Mouse (Mus musculus): Measurements from ENCODE around the gene Map3k7. TPM values are rescaled to one million over a fixed set of nuclear protein-coding genes. Genes with fewer than 3 reads are reported as not detected.

Map3k7 gene
- polyA plus RNA-seq, 1 experiment from 2014 or later = 11.7 TPM

DNA sequence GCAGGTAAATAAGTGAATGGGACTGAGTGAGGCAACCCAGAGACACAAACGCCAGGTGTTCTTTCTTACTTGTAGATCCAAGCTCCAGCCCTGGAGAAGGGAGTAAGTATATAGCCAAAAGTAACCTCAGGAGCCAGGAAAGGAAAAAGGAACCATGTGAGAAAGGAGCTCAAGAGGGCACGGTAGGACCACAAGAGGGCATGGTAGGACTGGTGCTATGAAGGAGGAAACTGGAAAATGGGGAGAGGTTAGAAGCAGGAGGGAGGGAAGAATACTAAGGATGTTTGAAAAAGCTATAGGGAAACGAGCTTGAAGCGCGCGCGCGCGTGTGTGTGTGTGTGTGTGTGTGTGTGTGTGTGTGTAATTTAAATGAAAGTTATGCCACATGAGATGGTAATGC, 63.2 kb downstream of the Map3k7 start:
- DNase-seq = no peak

DNA sequence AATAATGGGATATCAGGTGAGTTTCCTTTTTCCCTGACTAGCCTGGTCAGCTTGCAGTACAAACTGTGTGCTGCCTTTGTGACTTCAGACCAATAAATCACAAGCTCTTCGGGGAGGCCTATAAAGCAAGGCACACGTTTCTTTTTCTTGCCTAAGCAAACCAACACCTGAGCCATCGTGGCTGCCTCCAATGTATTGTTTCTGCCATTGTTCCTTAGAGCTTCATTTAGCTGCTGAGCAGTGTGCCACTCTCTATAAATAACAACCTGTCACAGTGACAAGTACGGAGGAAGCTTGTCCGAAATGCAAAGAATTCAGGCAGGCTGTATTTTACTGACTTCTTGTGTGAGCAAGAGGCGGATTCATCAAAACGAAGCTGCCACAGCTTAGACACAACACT, 73.4 kb downstream of the Map3k7 start:
- Histone ChIP-seq H3K27ac (no peak overlapping the region), H3K27me3 (no peaks in the 10 kb centered on the region), H3K9me3 (replicated peaks) (no peaks in the 10 kb centered on the region), H3K9ac (no peak overlapping the region), H3K36me3 (no peaks in the 10 kb centered on the region), H3K4me2 (no peak overlapping the region), H3K4me1 (replicated peaks) (no peaks in the 10 kb centered on the region), H3K4me3 (replicated peaks) (no peak overlapping the region)
- DNase-seq = no peak
- 59% methylated on average over 7 of the region's 7 CpGs for WGBS (ENCODE audit: insufficient replicate concordance)
- ATAC-seq (ENCODE audit: low read depth) = no peak

More for the DNA sequence above, 63.2 kb downstream of the Map3k7 start:
- H3K36me3 ChIP-seq = peaks cover 13% of the 10 kb centered on the region
- H3K4me1 ChIP-seq (replicated peaks) = no peaks in the 10 kb centered on the region
- no peak for ATAC-seq (ENCODE audit: low read depth)
- H3K9ac ChIP-seq = no peak overlapping the region
- H3K4me3 ChIP-seq (replicated peaks) = no peak overlapping the region
- H3K27me3 ChIP-seq = no peaks in the 10 kb centered on the region
- WGBS (ENCODE audit: insufficient replicate concordance) = 87% methylated on average over 9 of the region's 9 CpGs
- H3K27ac ChIP-seq = no peak overlapping the region
- H3K4me2 ChIP-seq = no peak overlapping the region
- no peaks in the 10 kb centered on the region for H3K9me3 ChIP-seq (replicated peaks)

DNA sequence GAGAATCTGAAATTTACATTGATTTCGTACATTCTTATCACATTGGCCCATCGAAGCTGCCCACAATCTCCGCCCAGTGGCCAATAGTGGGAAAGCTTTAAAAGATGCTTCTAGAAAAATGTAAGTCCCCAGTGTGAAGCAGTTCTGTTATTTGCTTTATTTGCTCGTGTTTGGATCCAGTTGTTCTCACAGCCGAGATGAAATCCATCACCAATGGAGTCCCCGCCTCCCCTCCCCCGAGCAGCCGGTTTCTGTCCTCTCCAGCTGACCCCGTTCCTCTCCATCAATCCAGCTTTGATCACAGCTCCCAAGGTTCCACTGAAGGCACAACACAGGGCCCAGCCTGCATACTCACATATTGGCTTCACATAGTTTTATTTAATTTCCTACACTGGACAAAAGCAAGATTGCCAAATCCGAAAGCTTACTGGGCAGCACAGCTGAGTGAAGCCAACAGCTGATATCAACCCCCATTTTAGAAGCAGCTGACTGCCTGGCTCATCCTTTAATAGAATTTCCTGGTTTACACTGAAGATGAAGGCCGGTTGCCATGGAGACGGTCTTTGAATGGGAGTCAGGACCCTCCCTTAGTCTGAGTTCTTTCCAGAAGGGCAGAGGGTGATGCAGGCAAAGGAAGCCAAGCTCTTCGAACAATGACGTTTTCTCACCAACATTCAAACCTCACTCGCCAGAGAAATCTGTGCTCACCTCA, 78.0 kb downstream of the Map3k7 start:
- Histone ChIP-seq H3K36me3 (no peaks in the 10 kb centered on the region), H3K9ac (no peak overlapping the region), H3K4me2 (no peak overlapping the region), H3K4me1 (replicated peaks) (no peaks in the 10 kb centered on the region), H3K27ac (no peak overlapping the region), H3K9me3 (replicated peaks) (no peaks in the 10 kb centered on the region), H3K4me3 (replicated peaks) (no peak overlapping the region), H3K27me3 (no peaks in the 10 kb centered on the region)
- ATAC-seq (ENCODE audit: low read depth) (no peak), DNase-seq (no peak)
- 63% methylated on average over 15 of the region's 15 CpGs for WGBS (ENCODE audit: insufficient replicate concordance)

DNA sequence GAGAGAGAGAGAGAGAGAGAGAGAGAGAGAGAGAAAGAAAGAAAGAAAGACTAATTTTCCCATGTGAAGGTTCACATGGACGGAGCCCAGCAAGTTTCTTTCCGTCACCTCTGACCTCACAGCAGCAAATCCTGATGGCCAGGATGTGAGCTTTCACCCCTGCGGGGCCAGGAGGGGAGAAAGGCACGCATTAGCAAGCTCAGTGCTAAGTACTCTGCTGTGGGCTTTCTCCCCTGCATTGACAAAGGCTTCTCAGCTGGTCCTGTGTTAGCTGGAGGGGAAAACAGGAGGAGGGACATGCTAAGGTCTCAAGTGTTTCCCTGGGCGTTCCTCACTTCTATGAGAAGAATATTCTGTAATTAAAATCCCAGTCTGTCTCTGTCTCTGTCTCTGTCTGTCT, 81.3 kb downstream of the Map3k7 start:
- Histone ChIP-seq H3K4me1 (replicated peaks) (no peaks in the 10 kb centered on the region), H3K36me3 (no peaks in the 10 kb centered on the region), H3K4me3 (replicated peaks) (no peak overlapping the region), H3K9me3 (replicated peaks) (no peaks in the 10 kb centered on the region), H3K27me3 (no peaks in the 10 kb centered on the region), H3K9ac (no peak overlapping the region), H3K4me2 (no peak overlapping the region), H3K27ac (no peak overlapping the region)
- ATAC-seq (ENCODE audit: low read depth) (no peak), DNase-seq (no peak)
- 38% methylated on average over 5 of the region's 5 CpGs for WGBS (ENCODE audit: insufficient replicate concordance)

DNA sequence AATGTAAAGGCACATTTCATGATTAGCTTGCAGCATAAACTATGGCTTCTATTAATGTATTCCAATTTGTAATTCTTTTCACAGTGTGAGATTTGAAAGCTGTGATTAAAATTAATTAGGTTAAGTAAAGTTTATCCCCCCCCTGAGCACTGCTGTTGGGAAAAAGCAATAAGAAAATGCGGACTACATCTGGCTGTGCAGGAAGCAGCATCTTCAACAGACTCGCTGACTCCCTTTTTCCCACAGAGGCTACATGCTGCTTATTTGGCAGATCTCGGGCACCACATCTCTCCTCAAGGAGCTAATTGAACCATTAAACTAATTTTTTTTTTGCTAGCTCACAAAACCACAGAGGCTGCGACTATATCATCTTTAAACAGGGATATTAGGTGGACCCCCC, 85.9 kb downstream of the Map3k7 start:
- no peak overlapping the region for H3K27ac ChIP-seq
- no peaks in the 10 kb centered on the region for H3K27me3 ChIP-seq
- no peak overlapping the region for H3K4me2 ChIP-seq
- H3K9me3 ChIP-seq (replicated peaks) = no peaks in the 10 kb centered on the region
- no peak overlapping the region for H3K4me3 ChIP-seq (replicated peaks)
- H3K9ac ChIP-seq = no peak overlapping the region
- WGBS (ENCODE audit: insufficient replicate concordance) = 52% methylated on average over 4 of the region's 4 CpGs
- no peak for DNase-seq
- ATAC-seq (ENCODE audit: low read depth) = no peak
- no peaks in the 10 kb centered on the region for H3K4me1 ChIP-seq (replicated peaks)
- H3K36me3 ChIP-seq = no peaks in the 10 kb centered on the region

DNA sequence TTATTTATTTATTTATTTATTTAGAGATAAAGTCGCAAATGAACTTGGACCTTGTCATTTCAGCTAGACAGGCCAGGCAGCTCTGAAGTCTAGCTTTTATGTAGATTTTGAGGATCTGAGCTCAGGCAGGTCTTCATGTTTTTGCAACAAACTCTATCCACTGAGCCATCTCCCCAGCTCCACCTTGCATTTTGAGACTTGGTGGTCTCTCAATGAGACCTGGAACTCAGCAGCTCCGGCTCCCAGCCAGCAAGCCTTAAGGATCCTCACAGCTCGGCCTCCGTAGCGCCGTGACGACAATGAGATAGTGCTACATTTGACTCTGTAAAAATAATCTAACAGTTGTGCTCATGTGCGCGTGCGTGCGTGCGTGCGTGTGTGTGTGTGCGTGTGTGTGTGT, 89.3 kb downstream of the Map3k7 start:
- ATAC-seq (ENCODE audit: low read depth) (no peak), DNase-seq (no peak)
- H3K36me3 ChIP-seq = no peaks in the 10 kb centered on the region
- H3K4me2 ChIP-seq = no peak overlapping the region
- H3K4me1 ChIP-seq (replicated peaks) = peaks cover 5% of the 10 kb centered on the region
- H3K4me3 ChIP-seq (replicated peaks) = no peak overlapping the region
- no peaks in the 10 kb centered on the region for H3K9me3 ChIP-seq (replicated peaks)
- H3K27ac ChIP-seq = no peak overlapping the region
- H3K9ac ChIP-seq = no peak overlapping the region
- no peaks in the 10 kb centered on the region for H3K27me3 ChIP-seq
- 82% methylated on average over 14 of the region's 14 CpGs for WGBS (ENCODE audit: insufficient replicate concordance)

DNA sequence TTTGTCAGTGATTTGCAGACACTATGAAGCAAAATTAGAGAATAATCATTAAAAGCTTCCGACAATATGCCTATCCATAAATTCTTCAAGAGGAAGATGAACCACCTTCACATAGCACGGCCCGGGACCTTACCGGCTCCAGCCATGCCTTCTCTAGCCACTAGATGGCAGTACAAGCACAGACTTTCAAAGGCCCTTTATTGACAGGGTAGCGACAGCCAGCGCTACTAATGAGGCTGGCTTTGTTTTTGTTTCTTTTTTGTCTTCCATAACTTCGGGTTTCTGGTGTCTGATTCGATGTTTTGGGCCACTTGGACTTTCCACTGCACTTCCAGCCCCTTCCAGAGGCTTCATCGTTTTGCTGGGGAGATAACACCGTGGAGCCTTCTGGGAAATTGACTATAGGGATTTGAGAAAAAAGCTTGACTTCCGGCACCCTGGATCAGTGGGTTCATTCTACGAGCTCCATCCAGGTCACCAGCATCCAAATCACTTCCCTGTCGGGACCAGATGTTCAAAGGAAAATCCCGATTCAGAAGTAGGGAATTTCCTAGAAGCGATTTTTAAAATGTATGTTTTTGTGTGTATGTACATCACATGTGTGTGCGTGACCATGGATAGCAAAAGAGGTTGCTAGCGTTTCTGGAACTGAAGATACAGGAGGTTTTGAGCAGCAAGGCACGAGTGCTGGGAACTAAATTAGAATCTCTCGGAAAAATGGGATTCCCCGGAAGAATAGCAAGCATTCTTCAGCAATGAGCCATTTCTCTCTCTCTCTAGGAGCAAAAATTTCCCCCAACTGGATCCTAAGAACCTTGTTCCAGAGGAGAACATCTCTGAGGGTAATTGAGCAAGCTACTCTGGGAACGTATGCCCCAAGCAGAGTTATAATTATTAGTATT, 91.5 kb downstream of the Map3k7 start:
- Histone ChIP-seq H3K27me3 (no peaks in the 10 kb centered on the region), H3K4me2 (peak overlapping the region; percentile 63), H3K27ac (no peak overlapping the region), H3K4me3 (replicated peaks) (peak overlapping the region; percentile 44), H3K9ac (peak overlapping the region; percentile 55), H3K36me3 (no peaks in the 10 kb centered on the region), H3K4me1 (replicated peaks) (peaks cover 5% of the 10 kb centered on the region), H3K9me3 (replicated peaks) (no peaks in the 10 kb centered on the region)
- ATAC-seq (ENCODE audit: low read depth) = peak; percentile 67; the same call in 1 of the 2 replicates
- WGBS (ENCODE audit: insufficient replicate concordance) = 19% methylated on average over 21 of the region's 21 CpGs
- DNase-seq = peak; percentile 50

DNA sequence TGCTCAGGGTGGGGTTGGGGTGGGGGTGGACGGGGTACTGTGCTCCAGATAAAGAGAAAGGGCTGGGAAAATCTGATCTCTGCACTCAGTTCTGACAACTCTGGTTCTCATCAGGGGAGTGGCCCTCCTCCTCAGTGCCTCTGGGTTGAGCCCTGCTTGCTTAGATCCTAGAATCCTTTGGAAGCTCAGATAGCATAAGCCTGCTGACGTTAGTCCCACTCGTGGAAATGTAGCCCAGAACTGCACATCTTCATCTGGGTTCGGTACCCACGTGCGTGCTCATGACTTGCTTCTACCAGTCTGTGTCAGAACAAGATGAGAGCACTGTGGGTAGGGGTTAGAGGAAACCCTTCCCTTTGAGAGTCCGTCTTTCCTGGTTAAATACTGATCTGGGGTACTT, 92.5 kb downstream of the Map3k7 start:
- Histone ChIP-seq H3K9me3 (replicated peaks) (no peaks in the 10 kb centered on the region), H3K27ac (no peak overlapping the region), H3K4me2 (no peak overlapping the region), H3K36me3 (no peaks in the 10 kb centered on the region), H3K27me3 (no peaks in the 10 kb centered on the region), H3K4me1 (replicated peaks) (peaks cover 5% of the 10 kb centered on the region), H3K4me3 (replicated peaks) (no peak overlapping the region), H3K9ac (no peak overlapping the region)
- 65% methylated on average over 7 of the region's 7 CpGs for WGBS (ENCODE audit: insufficient replicate concordance)
- ATAC-seq (ENCODE audit: low read depth) (no peak), DNase-seq (no peak)

DNA sequence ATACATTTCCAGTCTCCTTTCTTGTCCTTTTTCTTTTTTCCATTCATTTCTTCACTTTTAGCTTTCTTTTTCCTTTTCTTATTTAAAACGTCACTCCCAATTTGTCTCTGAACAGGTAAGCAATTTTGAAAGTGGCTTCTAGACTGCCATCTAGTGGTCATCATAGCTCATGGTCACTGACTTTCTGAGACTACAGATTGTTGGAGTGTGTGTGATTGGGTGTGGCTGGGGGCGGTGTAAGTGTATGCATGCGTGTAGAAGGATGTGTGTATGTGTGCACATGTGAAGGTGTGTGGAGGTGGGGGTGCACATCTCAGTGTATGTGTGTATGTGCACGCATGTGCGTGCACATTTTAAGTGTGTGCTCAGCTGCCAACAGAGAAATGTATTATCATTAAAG, 93.2 kb downstream of the Map3k7 start:
- Histone ChIP-seq H3K9ac (no peak overlapping the region), H3K4me1 (replicated peaks) (peaks cover 5% of the 10 kb centered on the region), H3K9me3 (replicated peaks) (no peaks in the 10 kb centered on the region), H3K4me3 (replicated peaks) (no peak overlapping the region), H3K4me2 (no peak overlapping the region), H3K36me3 (no peaks in the 10 kb centered on the region), H3K27ac (no peak overlapping the region), H3K27me3 (no peaks in the 10 kb centered on the region)
- ATAC-seq (ENCODE audit: low read depth) = no peak
- WGBS (ENCODE audit: insufficient replicate concordance) = 34% methylated on average over 5 of the region's 5 CpGs
- no peak for DNase-seq

DNA sequence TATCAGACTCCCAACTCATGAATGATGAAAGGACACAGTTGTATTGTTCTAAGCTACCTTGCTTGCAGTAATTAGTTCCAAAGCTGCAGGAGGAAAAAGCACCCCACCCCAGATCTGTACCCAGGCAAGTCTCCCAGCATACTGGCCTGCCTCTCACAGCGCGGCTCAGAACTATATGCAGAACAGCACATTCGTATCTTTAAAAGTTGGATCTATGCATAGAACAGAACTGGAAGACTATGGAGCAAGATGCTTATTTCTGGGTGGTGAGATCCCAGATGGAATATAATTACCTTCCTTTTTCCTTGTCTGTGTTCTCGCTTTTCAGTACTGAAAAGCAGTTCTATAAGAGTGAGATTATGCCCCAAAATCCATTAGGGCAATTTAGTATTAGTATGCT, 96.8 kb downstream of the Map3k7 start:
- H3K27me3 ChIP-seq = no peaks in the 10 kb centered on the region
- peaks cover under 1% of the 10 kb centered on the region; the same call in 1 of the 2 replicates for H3K4me1 ChIP-seq (replicated peaks)
- no peak for ATAC-seq (ENCODE audit: low read depth)
- H3K9ac ChIP-seq = no peak overlapping the region
- H3K4me3 ChIP-seq (replicated peaks) = no peak overlapping the region
- no peaks in the 10 kb centered on the region for H3K9me3 ChIP-seq (replicated peaks)
- no peak for DNase-seq
- WGBS (ENCODE audit: insufficient replicate concordance) = 78% methylated on average over 4 of the region's 4 CpGs
- no peak overlapping the region for H3K27ac ChIP-seq
- no peak overlapping the region for H3K4me2 ChIP-seq
- H3K36me3 ChIP-seq = no peaks in the 10 kb centered on the region

DNA sequence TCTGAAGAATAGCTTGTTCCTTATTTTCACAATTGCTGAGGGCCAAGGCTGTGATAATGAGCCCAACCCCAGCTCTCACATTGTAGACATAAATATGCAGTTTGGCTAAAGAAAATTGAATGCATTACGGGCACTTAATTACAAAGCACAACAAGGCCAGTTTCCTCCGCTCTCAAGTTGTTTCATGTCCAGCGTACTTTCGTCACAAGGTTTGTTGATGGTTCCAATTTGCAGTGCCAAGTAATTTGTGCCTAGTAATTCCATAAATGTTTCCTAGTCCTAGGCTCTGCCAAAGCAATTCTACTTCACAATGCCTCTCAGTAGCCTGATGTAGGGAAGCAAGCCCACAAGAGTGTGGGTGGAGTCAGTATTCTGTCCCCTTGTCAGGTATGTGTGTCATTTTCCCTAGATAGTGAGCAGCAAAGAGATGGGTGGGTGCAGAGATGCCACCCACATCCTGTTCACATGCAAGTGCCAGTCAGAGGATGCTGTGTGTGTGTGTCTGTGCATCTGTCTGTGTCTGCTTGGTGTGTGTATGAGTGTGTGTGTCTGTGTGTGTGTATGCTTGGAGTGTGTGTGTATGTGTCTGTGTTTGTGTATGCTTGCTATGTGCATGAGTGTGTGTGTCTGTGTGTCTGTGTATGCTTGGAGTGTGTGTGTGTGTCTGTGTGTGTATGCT, 98.6 kb downstream of the Map3k7 start:
- ATAC-seq (ENCODE audit: low read depth) = no peak
- no peak overlapping the region for H3K9ac ChIP-seq
- H3K36me3 ChIP-seq = no peaks in the 10 kb centered on the region
- WGBS (ENCODE audit: insufficient replicate concordance) = 81% methylated on average over 4 of the region's 4 CpGs
- H3K4me2 ChIP-seq = no peak overlapping the region
- no peaks in the 10 kb centered on the region for H3K4me1 ChIP-seq (replicated peaks)
- no peaks in the 10 kb centered on the region for H3K27me3 ChIP-seq
- no peak overlapping the region for H3K4me3 ChIP-seq (replicated peaks)
- DNase-seq = no peak
- H3K27ac ChIP-seq = no peak overlapping the region
- no peaks in the 10 kb centered on the region for H3K9me3 ChIP-seq (replicated peaks)

All from liver, embryonic 13.5 days (tissue).